Mouse (Mus musculus): ENCODE data around the gene 1700034I23Rik. TPM values are rescaled to one million over a fixed set of nuclear protein-coding genes. Genes with fewer than 3 reads are reported as not detected.
"Not testable (repeated sequence)": the region's sequence is repeated elsewhere in the genome, so short reads cannot be mapped to it uniquely, and the experiment has no call there.

The 1700034I23Rik gene
- under 1 TPM in 1 of 2 experiments, not detected in 1; 0.25 TPM for total RNA-seq (2021)

GRCm38 (mm10) chr3:40902443-40902842, at the start of gene 1700034I23Rik:
TSS of gene 1700034I23Rik (minus strand) at chr3:40902543.
- not testable (repeated sequence) for DNase-seq

- DNase-seq, result no peak
Observed at GRCm38 (mm10) chr3:40951365-40951764, 49.0 kb upstream of the 1700034I23Rik start.

- peak; percentile 24 to 31 for DNase-seq
Observed at GRCm38 (mm10) chr3:40950601-40951201, 48.4 kb upstream of the 1700034I23Rik start.

- no peak for DNase-seq
Observed at GRCm38 (mm10) chr3:40949903-40950600, 47.7 kb upstream of the 1700034I23Rik start.

GRCm38 (mm10) chr3:40949170-40949902, 47.0 kb upstream of the 1700034I23Rik start, which contains the start of gene Larp1b:
TSS of gene Larp1b (plus strand) at chr3:40949828.
- DNase-seq, result peak; percentile 99

GRCm38 (mm10) chr3:40939019-40939418, 36.7 kb upstream of the 1700034I23Rik start:
- no peak for DNase-seq

GRCm38 (mm10) chr3:40938592-40938991, 36.2 kb upstream of the 1700034I23Rik start:
- no peak for DNase-seq

- no peak for DNase-seq
Observed at GRCm38 (mm10) chr3:40938189-40938588, 35.8 kb upstream of the 1700034I23Rik start.

- peak in 1 of 2 experiments; percentile 12 for DNase-seq
Observed at GRCm38 (mm10) chr3:40894336-40894735, 8.0 kb downstream of the 1700034I23Rik start.

GRCm38 (mm10) chr3:40893816-40894258, 8.5 kb downstream of the 1700034I23Rik start:
- DNase-seq, result peak; percentile 98

GRCm38 (mm10) chr3:40853123-40853738, 49.1 kb downstream of the 1700034I23Rik start:
- DNase-seq, result not testable (repeated sequence)

Other genes with a start within 250 kb of the 1700034I23Rik start
- gene Slc25a31, start 193.7 kb downstream of the 1700034I23Rik start, total RNA-seq (2021), result under 1 TPM; 0.25 to 0.28 TPM
- gene Hspa4l, start 158.0 kb downstream of the 1700034I23Rik start, total RNA-seq (2021), result 100 to 1,000 TPM; 165 to 173 TPM
- gene Plk4, start 102.5 kb downstream of the 1700034I23Rik start, total RNA-seq (2021), result 1 to 10 TPM; 2.9 to 3.7 TPM
- 10 to 100 TPM; 19.3 to 22.3 TPM for gene Mfsd8, start 55.7 kb downstream of the 1700034I23Rik start, total RNA-seq (2021)
- 10 to 100 TPM; 12.0 to 12.4 TPM for gene Abhd18, start 55.6 kb downstream of the 1700034I23Rik start, total RNA-seq (2021)
- 10 to 100 TPM; 15.3 to 16.3 TPM for gene Larp1b, start 47.3 kb upstream of the 1700034I23Rik start, total RNA-seq (2021)
- gene Pgrmc2, start 180.5 kb upstream of the 1700034I23Rik start, total RNA-seq (2021), result 10 to 100 TPM; 54.1 to 55.0 TPM